Mouse (Mus musculus) layer of hippocampus, adult 11-12 months (tissue): ENCODE measurements at regions not wholly inside any gene's neighbourhood (a gene's known extent, or its start where the extent isn't known, plus 50 kb on each side); places are given as distances from the start of the nearest gene placed in this dataset.
A peak's percentile ranks its signal among the peaks of the same experiment; 100 is the strongest.

ENCODE experiments used
- DNase-seq: peaks from one replicate; pipeline ENCODE4 v3.0.0; 2022; ENCODE audit warnings: low spot score

DNA sequence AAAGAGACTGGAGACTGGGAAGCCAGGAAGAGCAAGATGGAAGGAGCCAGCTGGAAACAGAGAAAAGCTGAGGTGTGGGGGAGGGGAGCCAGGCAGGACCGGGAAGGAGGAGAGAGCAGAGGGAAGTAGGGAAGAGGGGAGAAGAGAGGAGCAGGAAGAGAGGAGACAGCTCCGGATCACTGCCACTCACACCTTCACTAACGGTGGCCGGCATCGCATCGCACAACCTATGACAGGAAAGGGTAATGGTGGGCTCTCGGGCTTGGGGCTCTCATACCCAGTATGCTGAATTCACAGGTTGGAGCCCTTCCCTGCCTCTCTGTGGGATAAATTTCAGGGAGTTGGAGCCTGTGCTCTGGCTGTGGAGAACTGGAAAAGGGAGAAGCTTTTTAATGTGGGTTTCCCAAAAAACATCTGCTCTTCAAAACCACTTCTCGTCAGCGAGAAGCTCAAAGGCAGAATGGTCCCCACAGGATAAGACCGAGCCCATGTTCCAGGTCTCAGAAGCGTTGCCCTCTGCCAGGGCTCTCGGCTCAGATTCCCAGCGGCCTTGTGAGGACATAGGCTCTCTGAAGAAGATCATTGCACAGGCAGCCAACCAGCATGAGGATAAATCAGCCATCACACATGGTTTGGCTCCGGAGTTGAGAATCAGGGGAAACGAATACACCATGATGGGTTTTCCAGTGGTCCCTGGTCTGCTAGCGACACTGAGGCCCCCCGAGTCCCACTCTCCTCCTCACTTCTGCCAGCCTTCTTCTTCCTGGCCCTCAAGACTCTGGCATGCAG lies 53.8 kb upstream of the Coro2b start:
- no peak for DNase-seq

DNA sequence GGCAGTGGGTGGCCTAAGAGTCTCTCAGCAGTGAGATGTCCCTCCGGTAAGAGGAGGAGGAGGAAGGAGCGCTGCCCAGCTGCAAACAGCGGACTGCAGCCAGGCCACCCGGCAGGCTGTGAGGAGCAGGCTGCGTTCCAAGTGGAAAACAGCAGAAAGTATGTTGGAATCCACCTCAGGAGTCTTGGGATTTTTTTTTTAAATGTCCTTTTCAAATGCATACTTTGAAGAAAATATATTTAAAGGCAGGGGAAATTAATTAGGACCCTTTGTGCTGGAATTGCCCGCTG lies 54.3 kb upstream of the Coro2b start:
- no peak for DNase-seq

- DNase-seq: peak; percentile 16
These were observed 61.2 kb upstream of the Coro2b start for GRCm38 (mm10) chr9:62598056-62598455.

DNA sequence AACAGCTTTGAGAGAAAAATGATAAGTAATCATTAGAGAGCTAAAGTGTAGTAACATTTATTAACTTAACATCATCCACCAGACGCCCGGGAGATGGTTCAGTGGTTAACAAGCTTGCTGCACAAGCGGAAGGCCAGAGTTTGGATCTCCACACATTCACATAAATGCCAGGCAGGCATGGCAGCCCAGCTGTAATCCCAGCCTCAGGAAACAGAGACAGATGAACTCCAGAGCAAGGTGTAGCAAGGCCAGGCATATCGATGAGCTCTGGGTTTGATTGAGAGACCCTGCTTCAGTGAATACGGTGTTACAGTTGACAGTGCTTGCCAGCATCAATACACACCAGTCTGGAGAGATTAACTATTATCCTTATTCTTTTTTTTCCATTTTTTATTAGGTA lies 62.1 kb upstream of the Coro2b start:
- no peak for DNase-seq

DNA sequence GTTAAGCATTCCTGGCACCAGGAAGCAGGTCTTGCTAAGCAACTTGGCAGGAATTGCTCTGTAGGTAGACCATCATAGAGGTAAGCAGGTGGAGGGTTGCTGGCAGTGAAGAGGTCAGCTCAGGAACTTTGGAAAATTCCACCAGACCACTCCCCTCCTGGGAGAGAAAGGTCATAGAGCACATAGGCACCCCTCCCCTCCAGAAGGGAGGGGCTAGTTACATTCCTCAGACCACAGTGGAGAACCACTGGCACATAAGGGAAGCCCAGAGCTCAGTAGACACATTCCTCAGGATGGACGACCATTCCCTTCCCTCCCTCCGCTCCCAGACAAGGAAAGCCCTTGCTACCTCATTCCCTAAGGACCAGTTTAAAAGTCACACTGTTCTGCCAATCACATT lies 67.1 kb upstream of the Itga11 start:
- DNase-seq: no peak

GRCm38 (mm10) chr9:62611452-62611851 lies 66.2 kb upstream of the Itga11 start:
- no peak for DNase-seq

GRCm38 (mm10) chr9:62613053-62613452 lies 64.6 kb upstream of the Itga11 start:
- no peak for DNase-seq

- no peak for DNase-seq
These were observed 63.8 kb upstream of the Itga11 start for GRCm38 (mm10) chr9:62613806-62614205.

GRCm38 (mm10) chr9:62614950-62615349 lies 62.7 kb upstream of the Itga11 start:
- DNase-seq: no peak

- no peak for DNase-seq
These were observed 61.8 kb upstream of the Itga11 start for GRCm38 (mm10) chr9:62615799-62616198.

- DNase-seq: no peak
These were observed 58.6 kb upstream of the Itga11 start for GRCm38 (mm10) chr9:62618994-62619393.

DNA sequence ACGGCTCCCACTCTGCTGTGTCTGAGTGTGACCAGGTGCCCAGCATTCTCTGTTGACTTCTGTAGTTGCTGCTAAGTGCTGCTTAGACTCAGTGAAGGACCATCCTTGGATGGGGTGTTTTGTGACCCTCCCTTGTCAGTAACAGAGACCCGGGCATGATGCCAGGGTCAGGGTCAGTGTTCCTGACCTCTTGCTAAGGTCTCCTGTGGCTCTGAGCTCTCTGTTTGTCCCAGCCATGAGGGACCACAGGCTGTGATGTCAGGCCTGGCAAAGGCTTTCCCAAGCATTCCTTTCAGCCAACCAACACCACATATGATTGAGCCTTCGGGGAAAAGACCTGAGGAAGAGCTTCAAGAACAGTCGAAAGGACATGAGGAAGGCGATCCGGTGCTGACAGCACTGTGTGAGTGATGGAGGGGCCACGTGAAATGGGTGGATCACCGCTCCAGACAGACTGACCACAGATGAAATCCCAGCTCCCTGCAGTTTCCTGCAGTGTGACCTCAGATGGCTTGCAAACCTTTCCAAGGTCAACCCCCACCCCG lies 56.7 kb upstream of the Itga11 start:
- DNase-seq: no peak

- no peak for DNase-seq
These were observed 55.5 kb upstream of the Itga11 start for GRCm38 (mm10) chr9:62622106-62622505.

GRCm38 (mm10) chr9:62624562-62625044 lies 53.0 kb upstream of the Itga11 start:
- DNase-seq: peak; percentile 38

DNA sequence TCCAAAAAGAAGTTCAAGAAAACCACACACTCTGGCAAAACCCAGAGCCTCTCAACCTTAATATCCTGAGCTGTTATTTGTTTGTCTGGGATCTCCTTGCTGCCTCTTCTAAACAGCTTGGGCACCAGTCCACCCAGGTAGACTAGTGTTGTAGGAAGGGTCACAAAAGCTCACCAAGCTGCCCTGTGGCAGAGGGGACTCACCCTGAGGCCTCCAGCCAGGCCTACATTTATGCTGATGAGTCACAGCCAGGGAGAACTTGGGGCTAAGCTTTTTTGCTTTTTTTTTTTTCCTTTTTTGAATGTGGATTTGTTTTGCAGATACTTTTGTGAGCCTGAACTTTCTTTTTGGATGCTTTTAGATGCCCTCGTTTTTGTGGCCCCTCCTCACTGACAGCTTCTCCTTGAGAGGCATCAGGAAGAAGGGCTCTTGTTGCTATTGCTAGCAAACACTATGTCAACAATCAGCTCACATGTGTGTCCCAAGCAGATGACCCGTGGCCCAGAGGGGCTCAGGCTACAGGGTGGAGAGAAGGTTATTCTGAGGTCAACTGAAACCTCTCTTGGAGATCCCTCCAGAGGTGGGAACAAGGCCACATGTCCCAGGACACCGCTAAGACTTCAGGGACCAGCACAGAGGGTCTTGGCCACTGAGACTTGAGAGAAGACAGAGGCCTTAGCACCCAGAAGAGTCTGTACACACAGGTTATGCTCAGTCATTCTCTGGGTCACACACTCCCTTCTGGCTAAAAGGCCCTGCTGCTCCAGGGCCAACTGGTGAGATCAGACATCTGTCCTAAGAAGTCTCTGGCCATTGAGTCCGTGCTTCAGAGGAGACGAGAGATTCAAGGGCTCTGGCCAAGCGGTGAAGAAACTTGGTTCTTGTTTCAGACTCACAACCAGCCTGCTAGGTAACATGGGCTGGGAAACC lies 50.3 kb upstream of the Itga11 start:
- no peak for DNase-seq
